Mouse (Mus musculus) lung, embryonic 15.5 days (tissue): Measurements from ENCODE around the gene Ccdc110. TPM values are rescaled to one million over a fixed set of nuclear protein-coding genes. Genes with fewer than 3 reads are reported as not detected.

Source experiments
- ATAC-seq: fragments of 200-750 bp; cut with Nextera tagmentation; 2 replicates; pipeline ENCODE4 v1.8.0; 2017; ENCODE audit warnings: moderate number of reproducible peaks, borderline replicate concordance; ENCODE audit not compliant: low FRiP score, low TSS enrichment; ENCODE audit errors: extremely low read depth
- H3K27ac ChIP-seq: fragments of 300-500 bp; sonication (generic); 2 replicates; pipeline ENCODE4 v1.5.1; 2015; ENCODE audit warnings: moderate library complexity, mild to moderate bottlenecking, inconsistent platforms
- H3K27me3 ChIP-seq: fragments of 300-500 bp; sonication (generic); 2 replicates; pipeline ENCODE4 v1.6.1; 2015; ENCODE audit warnings: inconsistent platforms
- H3K36me3 ChIP-seq: fragments of 300-500 bp; sonication (generic); 2 replicates; pipeline ENCODE4 v1.6.1; 2015; ENCODE audit warnings: inconsistent platforms
- H3K4me1 ChIP-seq: fragments of 300-500 bp; sonication (generic); 2 replicates; pipeline ENCODE4 v1.6.1; 2015; ENCODE audit warnings: inconsistent platforms
- H3K4me2 ChIP-seq: fragments of 300-500 bp; sonication (generic); 2 replicates; pipeline ENCODE4 v1.6.1; 2015; ENCODE audit warnings: inconsistent platforms, mild to moderate bottlenecking, moderate library complexity
- H3K4me3 ChIP-seq: fragments of 300-500 bp; sonication (generic); 2 replicates; pipeline ENCODE4 v1.5.1; 2015; ENCODE audit warnings: mild to moderate bottlenecking, inconsistent platforms
- H3K9ac ChIP-seq: fragments of 300-500 bp; sonication (generic); 2 replicates; pipeline ENCODE4 v1.6.1; 2015; ENCODE audit warnings: inconsistent platforms
- H3K9me3 ChIP-seq: fragments of 300-500 bp; sonication (generic); 2 replicates; pipeline ENCODE4 v1.6.1; 2016; ENCODE audit warnings: inconsistent platforms
- WGBS: fragments of 180-500 bp; shearing (Covaris S2); methylation state at CpG from one replicate; pipeline ENCODE4 v1.1.7; 2015; 5-methylcytosine and 5-hydroxymethylcytosine counted together
- polyA plus RNA-seq: library from polyadenylated mRNA; unstranded; fragments of >200 nt; fragmentation: Nextera tagmentation; extraction: Ambion mirVana; gene quantifications from 2 replicates; pipeline ENCODE4 v1.2.1, GENCODE M21; 2015

Gene Ccdc110
- polyA plus RNA-seq, 1 experiment from 2014 or later, result not detected

GRCm38 (mm10) chr8:45986665-45987064 lies 52.2 kb downstream of the Ccdc110 start:
- Histone ChIP-seq H3K9ac (no peak overlapping the region), H3K4me3 (no peak overlapping the region), H3K27ac (no peak overlapping the region), H3K9me3 (no peaks in the 10 kb centered on the region), H3K27me3 (no peaks in the 10 kb centered on the region), H3K4me1 (peaks cover 5% of the 10 kb centered on the region; the same call in 1 of the 2 replicates), H3K4me2 (no peak overlapping the region), H3K36me3 (peaks cover 52% of the 10 kb centered on the region)
- no peak for ATAC-seq
- WGBS, result 50% methylated on average over 3 of the region's 3 CpGs

- no peak overlapping the region for H3K9ac ChIP-seq
- H3K4me1 ChIP-seq, result peaks cover 5% of the 10 kb centered on the region; the same call in 1 of the 2 replicates
- no peak for ATAC-seq
- no peaks in the 10 kb centered on the region for H3K9me3 ChIP-seq
- H3K27me3 ChIP-seq, result no peaks in the 10 kb centered on the region
- 68% methylated on average over 2 of the region's 2 CpGs for WGBS
- no peak overlapping the region for H3K4me3 ChIP-seq
- H3K27ac ChIP-seq, result no peak overlapping the region
- peaks cover 41% of the 10 kb centered on the region for H3K36me3 ChIP-seq
- H3K4me2 ChIP-seq, result no peak overlapping the region
These were observed 53.8 kb downstream of the Ccdc110 start for GRCm38 (mm10) chr8:45988189-45988588.

- WGBS, result 84% methylated on average over 4 of the region's 4 CpGs
- Histone ChIP-seq H3K27me3 (no peaks in the 10 kb centered on the region), H3K4me3 (no peak overlapping the region), H3K27ac (no peak overlapping the region), H3K9ac (no peak overlapping the region), H3K36me3 (peaks cover 39% of the 10 kb centered on the region), H3K9me3 (no peaks in the 10 kb centered on the region), H3K4me1 (peaks cover 5% of the 10 kb centered on the region; the same call in 1 of the 2 replicates), H3K4me2 (no peak overlapping the region)
- ATAC-seq, result no peak
These were observed 56.4 kb downstream of the Ccdc110 start for GRCm38 (mm10) chr8:45990631-45991310.

Other genes with a start within 250 kb of the Ccdc110 start
- 41.8 and 46.1 TPM in 2 replicates for gene Pdlim3, start 49.2 kb upstream of the Ccdc110 start, polyA plus RNA-seq
- gene 1700029J07Rik, start 40.6 kb downstream of the Ccdc110 start, polyA plus RNA-seq, result 3.3 and 4.3 TPM in 2 replicates
- 78.4 and 80.1 TPM in 2 replicates for gene Ufsp2, start 40.9 kb downstream of the Ccdc110 start, polyA plus RNA-seq
- gene Lrp2bp, start 64.7 kb downstream of the Ccdc110 start, polyA plus RNA-seq, result 0.64 and 0.92 TPM in 2 replicates
- gene Ankrd37, start 71.1 kb downstream of the Ccdc110 start, polyA plus RNA-seq, result 33.4 and 44.7 TPM in 2 replicates
- gene Cfap97, start 217.2 kb downstream of the Ccdc110 start, polyA plus RNA-seq, result 25.9 and 26.5 TPM in 2 replicates
- gene Snx25, start 217.5 kb downstream of the Ccdc110 start, polyA plus RNA-seq, result 8.1 and 9.7 TPM in 2 replicates